Mouse (Mus musculus): ENCODE data around the gene Wdr86. TPM values are rescaled to one million over a fixed set of nuclear protein-coding genes. Genes with fewer than 3 reads are reported as not detected.

Wdr86 gene
- total RNA-seq, 2 experiments from 2014 or later = 0.44 to 1.4 TPM

GRCm38 (mm10) chr5:24749731-24750130 is 19.2 kb upstream of the Wdr86 start:
- peak overlapping the region; percentile 93 for H3K27ac ChIP-seq
- H3K4me3 ChIP-seq = peak overlapping the region; percentile 73
- no peak for TF ChIP-seq CTCF (conservative IDR thresholded peaks at IDR 0.05)
- no peak for DNase-seq (ENCODE audit: low spot score in 2 of 2)

DNA sequence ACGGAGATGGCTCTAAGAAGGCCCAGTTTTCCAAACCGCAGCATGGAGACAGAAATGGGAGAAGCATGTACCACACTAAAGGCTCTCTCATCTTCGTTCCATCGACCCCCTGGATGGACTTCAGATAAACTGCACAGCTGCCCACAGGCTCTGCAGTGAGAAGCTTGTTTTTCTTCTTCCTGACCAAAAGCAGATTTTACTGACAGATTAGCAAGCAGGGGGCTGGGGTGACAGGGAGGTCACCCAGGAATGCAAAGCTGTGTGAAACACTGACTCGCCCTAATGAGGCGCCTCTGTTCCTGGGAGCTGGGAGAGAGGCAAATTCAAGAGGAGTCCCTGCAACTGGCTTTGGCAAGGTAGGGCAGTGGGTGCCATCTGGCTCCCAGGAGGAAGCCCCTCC is 17.0 kb upstream of the Wdr86 start:
- Histone ChIP-seq H3K27ac (no peak overlapping the region), H3K4me3 (no peak overlapping the region)
- no peak for TF ChIP-seq CTCF (conservative IDR thresholded peaks at IDR 0.05)
- no peak for DNase-seq (ENCODE audit: low spot score in 2 of 2)

- H3K27ac ChIP-seq = no peak overlapping the region
- no peak for TF ChIP-seq CTCF (conservative IDR thresholded peaks at IDR 0.05)
- DNase-seq (ENCODE audit: low spot score in 2 of 2) = no peak
- H3K4me3 ChIP-seq = no peak overlapping the region
These were observed 13.4 kb upstream of the Wdr86 start for GRCm38 (mm10) chr5:24743956-24744355.

- no peak for DNase-seq (ENCODE audit: low spot score in 2 of 2)
- TF ChIP-seq CTCF (conservative IDR thresholded peaks at IDR 0.05) = no peak
- Histone ChIP-seq H3K4me3 (no peak overlapping the region), H3K27ac (no peak overlapping the region)
These were observed 10.8 kb upstream of the Wdr86 start for GRCm38 (mm10) chr5:24741172-24741885.

DNA sequence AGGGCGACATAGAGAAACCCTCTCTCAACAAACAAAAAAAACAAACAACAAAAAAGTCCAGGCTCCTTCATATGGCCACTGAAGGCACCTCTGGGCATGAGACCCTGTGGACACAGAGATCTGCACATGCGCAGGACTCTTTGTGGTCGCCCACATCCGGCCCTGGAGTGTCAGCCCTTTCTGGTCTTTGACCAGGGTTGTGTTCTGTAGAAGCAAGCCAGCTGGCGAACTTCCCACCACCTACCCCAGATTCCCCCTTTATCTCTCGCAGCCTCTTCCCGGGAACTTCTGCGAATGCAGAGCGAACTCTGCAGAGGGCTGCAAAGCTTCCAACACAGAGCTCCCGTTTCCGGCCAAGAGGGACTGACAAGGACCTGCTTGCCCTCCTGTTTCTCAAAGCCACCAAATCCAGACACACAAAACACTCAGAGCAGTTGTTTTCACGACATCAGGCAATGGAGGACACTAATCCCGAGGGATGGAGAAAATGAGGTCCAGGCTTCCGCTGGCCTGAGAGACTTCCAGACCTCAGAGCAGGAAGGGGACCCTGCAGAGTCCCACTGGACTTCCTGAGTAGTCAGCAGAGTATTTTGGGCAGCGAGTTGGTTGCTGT is 8.7 kb upstream of the Wdr86 start:
- no peak for TF ChIP-seq CTCF (conservative IDR thresholded peaks at IDR 0.05)
- peak in 1 of 2 experiments; percentile 13 for DNase-seq (ENCODE audit: low spot score in 2 of 2)
- peak overlapping the region; percentile 57 for H3K27ac ChIP-seq
- H3K4me3 ChIP-seq = no peak overlapping the region

DNA sequence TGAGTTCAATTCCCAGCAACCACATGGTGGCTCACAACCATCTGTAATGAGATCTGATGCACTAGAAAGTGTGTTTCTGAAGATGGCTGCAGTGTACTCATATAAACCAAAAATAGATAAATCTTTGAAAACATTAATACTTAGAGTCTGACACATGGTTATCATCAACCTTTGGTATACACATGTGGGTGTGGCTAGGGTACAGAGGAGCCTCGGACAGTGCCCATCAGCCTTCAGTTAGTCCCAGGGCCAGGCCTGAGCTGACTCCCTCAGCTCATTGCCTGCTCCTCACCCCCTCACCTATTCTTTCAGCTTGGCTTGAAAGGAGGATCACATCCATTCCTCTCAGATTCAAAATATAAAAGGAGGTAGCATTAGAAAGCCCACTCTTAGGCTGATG is 8.0 kb upstream of the Wdr86 start:
- TF ChIP-seq CTCF (conservative IDR thresholded peaks at IDR 0.05) = no peak
- no peak overlapping the region for H3K4me3 ChIP-seq

DNA sequence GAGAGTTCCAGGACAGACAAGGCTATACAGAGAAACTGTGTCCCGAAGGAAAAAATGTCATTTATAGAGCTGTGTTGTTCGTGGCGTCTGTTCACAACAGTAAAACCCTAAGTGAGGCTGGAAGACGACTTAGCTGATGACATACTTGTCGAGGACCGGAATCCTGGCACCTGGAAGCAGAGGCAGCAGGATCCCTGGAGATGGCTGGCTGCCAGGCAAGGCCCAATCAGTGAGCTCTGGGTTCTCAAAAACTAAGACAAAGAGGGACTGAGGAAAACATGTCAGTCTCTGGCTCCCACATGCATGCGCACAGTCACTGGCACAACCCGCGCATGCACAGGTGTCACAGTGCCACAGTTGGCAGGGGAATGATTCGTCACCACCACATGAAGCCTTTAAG is 7.1 kb upstream of the Wdr86 start:
- DNase-seq (ENCODE audit: low spot score in 2 of 2) = no peak

More for the DNA sequence above, 8.0 kb upstream of the Wdr86 start:
- H3K27ac ChIP-seq = peak overlapping the region; percentile 57; the same call in 1 of the 2 replicates
- no peak for DNase-seq (ENCODE audit: low spot score in 2 of 2)

GRCm38 (mm10) chr5:24733771-24734426 is 3.4 kb upstream of the Wdr86 start:
- H3K27ac ChIP-seq = no peak overlapping the region
- no peak overlapping the region for H3K4me3 ChIP-seq
- no peak for DNase-seq (ENCODE audit: low spot score in 2 of 2)
- TF ChIP-seq CTCF (conservative IDR thresholded peaks at IDR 0.05) = no peak

More for the DNA sequence above, 7.1 kb upstream of the Wdr86 start:
- Histone ChIP-seq H3K27ac (no peak overlapping the region), H3K4me3 (no peak overlapping the region)
- no peak for TF ChIP-seq CTCF (conservative IDR thresholded peaks at IDR 0.05)

DNA sequence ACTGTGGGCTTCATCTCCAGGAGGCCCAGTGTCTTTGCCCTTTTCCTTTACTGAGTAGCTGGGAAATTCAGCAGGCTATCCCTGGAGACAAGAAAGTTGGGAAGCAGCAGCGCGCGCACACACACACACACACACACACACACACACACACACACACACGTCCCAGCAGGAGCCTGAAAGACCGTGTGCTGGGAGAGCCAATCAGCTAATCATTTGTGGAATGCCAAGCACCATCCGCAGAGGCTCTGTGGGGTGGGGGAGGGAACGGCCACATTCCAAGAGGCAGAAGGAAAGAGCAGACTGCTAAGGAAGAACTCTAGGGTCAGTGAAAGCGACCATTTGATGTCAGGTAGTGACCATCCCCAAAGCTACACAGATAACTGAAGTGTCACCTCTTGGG is 2.6 kb upstream of the Wdr86 start:
- Histone ChIP-seq H3K27ac (no peak overlapping the region), H3K4me3 (no peak overlapping the region)
- DNase-seq (ENCODE audit: low spot score in 2 of 2) = no peak
- no peak for TF ChIP-seq CTCF (conservative IDR thresholded peaks at IDR 0.05)

- H3K27ac ChIP-seq = no peak overlapping the region
- no peak for TF ChIP-seq CTCF (conservative IDR thresholded peaks at IDR 0.05)
- DNase-seq (ENCODE audit: low spot score in 2 of 2) = no peak
- H3K4me3 ChIP-seq = peak overlapping the region; percentile 39; the same call in 1 of the 2 replicates
These were observed 459 bp upstream of the Wdr86 start for GRCm38 (mm10) chr5:24730986-24731385.

GRCm38 (mm10) chr5:24729797-24730487 is 585 bp downstream of the Wdr86 start:
- no peak for TF ChIP-seq CTCF (conservative IDR thresholded peaks at IDR 0.05)
- Histone ChIP-seq H3K27ac (no peak overlapping the region), H3K4me3 (peak overlapping the region; percentile 39)
- no peak for DNase-seq (ENCODE audit: low spot score in 2 of 2)

DNA sequence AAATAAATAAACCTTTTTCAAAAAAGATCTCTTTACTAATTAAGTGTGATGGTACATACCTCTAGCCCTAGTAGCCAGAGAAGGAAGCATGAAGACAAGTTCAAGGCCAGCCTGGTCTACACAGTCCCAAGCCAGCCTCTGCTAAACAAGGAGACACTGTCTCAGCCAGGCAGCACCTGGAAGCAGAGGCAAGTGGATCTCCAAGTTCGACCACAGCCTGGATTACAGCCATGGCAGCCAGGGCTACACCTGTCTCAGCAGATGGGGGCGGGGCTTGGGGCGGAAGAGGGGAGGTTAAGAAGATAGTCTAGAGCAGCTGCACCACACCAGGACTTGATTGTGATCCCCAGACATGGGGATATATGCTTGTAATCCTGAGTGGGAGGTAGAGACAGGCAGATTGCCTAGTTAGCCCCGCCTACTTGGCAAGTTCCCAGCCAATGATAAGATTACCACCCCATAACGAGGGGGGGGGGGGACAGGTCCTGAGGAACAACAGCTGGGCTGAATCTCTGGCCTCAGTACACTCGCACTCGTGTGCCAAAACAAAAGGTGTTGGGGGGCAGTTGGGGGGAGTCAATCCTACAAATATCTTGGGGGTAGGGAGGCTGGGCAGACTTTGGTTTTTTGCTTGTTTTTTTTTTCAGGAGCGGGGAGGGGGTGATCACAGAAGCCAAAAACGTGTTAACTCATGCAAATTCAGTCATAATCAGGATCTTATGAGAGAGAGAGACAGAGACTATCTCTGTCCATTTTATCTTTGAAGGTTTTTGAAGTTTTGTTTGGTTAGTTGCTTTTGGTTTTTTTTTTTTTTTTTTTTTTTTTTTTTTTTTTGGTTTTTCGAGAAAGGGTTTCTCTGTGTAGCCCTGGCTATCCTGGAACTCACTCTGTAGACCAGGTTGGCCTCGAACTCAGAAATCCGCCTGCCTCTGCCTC is 3.4 kb downstream of the Wdr86 start:
- H3K4me3 ChIP-seq = no peak overlapping the region
- no peak overlapping the region for H3K27ac ChIP-seq
- TF ChIP-seq CTCF (conservative IDR thresholded peaks at IDR 0.05) = no peak
- no peak for DNase-seq (ENCODE audit: low spot score in 2 of 2)
